Mouse (Mus musculus) skeletal muscle tissue, adult 2 months (tissue): Measurements from ENCODE around the gene Ccdc187.

Source experiments
- DNase-seq: peaks from one replicate; pipeline ENCODE4 v3.0.0-alpha.2; 2012; ENCODE audit warnings: low read depth, low spot score

Gene Ccdc187

DNA sequence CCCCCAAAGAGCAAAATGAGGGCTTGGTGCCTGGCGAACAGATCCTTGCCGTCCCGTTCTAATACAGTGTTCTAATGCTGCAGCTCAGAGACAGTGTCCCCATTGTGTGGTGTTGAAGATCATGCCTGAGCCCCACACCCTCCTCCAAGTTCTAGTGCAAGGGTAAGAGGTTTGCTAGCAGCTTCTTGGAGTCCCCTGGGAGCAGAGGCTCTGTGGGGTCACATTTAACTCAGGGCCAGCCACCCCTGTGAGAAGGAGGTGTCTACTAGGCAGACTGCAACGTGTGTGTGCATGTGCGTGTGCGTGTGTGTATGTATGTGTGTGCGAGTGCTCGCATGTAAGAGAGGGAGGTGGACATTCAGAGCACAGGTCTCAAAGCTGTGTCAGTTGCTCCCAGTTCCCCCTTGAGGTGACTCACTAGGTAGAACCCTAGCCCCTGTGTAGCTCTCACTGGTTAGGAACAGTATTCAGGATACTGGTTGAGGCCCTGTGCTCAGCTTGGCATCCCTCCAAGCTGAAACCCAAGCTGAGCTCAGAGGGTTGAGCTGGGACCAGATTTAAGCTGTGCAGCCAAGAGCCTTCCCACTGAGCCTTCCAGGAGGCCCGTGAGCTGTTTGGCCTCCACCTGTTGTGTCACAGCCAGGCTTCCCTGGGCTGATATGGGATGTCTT, 22.4 kb upstream of the Ccdc187 start:
- DNase-seq, result peak; percentile 70

DNA sequence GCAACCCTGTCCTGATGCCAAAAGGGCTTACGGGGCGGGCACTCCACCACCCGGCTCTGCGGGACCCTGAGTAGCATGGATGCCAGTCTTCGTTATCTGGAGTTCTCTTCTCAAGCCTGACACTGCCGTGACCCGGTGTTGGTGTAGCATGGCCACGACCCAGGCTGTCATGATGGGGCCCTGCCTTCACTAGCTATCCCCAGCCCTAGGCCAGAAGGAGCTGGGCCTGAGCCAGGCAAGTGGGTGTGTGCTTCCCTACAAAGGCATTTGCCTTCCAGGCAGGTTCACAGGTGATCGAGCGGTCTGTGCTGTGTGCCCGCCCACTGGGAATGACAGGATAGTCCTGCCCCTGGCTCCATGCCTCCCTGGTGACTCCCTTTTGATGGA, 21.6 kb upstream of the Ccdc187 start:
- peak; percentile 32 for DNase-seq

DNA sequence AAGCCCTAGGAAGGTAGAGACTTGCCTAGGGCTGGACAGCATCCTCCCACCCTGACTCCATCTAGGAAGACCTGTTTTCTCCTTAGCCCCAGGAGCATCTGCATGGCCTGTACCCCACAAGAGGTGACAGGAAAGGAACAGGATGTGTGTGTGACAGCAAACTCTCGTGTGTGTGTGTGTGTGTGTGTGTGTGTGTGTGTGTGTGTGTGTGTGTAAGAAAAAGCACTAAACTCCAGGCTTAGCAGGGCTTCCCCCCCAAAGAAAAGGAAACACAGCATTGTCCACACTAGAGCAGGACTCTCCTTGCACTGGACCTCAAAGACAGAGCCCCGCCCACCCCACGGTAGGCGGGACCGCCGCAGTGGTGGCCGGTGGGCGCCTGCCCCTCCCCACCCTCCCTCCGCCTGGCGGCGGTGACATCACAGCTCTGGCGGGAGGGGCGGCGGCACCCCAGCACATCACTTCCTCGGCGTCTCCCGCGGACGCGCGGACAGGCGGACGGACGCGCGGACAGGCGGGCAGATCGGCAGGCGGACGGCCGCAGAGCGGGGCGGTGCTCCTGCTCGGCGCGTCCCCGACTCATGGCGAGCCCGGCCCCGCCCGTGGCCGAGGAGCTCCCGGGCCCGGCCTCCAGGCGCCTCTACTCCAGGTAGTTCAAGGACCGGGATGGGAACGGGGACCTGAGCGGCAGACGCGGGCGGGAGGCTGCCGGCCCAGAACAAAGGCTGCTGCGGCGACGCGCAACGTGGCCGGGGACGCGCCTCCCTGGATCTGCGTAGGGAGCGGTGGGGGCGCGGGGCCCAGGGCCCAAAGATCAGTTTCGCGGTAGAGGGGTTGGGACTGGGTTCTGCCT, 20.9 kb upstream of the Ccdc187 start, which contains the start of gene Gpsm1:
TSS of gene Gpsm1 (plus strand) at position 444 of the 853 bp plus-strand sequence.
- peak; percentile 72 for DNase-seq

DNA sequence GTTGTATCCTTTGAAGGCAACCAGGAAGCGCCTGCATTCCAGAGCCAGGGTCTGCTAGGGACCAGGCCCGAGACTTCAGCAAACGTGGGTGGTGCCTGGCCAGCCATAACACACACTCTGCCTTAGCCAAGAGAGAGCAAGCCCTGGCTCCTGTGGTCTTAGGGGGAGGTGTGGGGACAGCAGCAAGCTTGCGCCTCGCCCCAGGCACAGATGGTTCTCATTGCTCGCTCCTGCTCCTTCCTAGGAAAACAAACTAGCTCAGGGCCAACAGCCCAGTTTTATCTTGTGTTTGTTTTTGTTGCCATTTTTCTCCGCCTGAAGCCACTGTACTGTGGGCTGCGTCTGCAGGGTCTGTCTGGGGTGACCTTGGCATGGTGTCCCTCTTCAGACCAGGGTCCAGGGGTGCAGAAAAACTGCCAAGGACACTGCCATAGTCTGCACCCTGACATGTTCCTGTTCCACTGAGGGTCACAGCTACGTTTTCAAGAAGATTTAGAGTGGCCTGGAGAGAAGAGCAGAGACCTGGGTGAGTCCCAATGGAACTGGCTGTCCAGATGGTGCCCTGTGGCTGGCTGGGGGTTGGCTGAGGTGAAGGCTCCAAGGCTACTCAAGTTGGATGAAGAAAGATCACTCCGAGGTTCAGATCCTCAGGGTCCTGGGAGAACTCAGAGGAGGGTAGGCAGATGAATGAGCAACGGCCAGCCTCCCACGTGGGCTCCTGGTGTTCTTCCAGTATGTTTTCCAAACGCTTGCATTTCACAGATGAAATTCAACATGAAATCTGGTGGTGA, 20.1 kb upstream of the Ccdc187 start:
- DNase-seq, result peak; percentile 71

DNA sequence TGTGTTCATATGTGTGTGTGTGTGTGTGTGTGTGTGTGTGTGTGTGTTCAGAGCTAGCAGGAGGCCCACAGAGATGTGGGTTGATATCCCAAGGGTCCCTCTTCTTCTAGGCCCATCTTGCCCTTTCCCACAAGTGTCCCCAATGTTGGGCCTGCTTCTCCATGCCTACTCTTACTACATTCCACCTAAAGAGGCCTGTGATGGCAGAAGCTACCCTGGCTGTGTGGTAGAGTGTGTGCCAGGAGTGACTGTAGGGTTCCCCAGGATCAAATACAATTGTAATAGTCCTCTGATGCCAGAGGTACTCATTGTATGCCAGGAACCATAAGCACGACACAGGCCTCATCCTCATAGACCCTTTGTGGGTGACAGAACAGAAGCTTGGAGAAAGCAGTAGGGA, 19.0 kb upstream of the Ccdc187 start:
- no peak for DNase-seq

DNA sequence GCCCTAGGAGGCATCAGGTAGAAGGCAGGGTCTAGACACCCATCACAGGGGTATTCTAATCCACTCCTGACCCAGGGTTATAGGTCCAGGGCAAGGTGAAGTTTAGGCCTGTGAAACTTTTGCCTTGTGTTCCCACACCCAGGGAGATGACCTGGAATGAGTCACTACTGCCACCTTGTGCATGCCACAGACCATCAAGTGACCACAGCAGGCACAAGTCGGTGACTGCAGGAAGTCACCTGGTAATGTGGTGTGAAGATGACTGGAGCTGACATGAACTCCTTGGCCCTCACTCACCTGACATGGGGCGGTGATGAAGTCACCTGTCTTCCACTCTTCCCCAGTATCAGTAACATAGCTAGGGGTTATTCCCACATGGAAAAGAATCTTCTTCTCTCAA, 18.5 kb upstream of the Ccdc187 start:
- DNase-seq, result no peak

DNA sequence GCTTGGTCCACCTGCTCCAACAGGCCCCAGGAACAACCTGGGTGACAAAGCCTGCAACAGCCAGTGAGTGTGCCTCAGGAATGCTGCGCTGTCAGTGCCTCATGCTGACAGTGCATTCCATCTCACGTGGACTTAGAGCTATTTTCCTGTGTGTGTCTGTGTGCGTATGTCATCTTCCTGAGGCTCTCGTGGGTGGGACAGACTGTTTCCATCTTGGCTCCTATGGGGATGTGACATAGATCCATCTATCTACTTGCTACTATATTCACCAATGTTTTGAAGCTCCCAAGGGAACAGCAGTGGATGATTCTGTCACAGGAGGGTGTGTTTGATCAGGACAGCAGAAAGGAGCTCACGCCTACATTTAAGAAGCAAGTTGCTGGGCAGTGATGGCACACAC, 17.6 kb upstream of the Ccdc187 start:
- no peak for DNase-seq

DNA sequence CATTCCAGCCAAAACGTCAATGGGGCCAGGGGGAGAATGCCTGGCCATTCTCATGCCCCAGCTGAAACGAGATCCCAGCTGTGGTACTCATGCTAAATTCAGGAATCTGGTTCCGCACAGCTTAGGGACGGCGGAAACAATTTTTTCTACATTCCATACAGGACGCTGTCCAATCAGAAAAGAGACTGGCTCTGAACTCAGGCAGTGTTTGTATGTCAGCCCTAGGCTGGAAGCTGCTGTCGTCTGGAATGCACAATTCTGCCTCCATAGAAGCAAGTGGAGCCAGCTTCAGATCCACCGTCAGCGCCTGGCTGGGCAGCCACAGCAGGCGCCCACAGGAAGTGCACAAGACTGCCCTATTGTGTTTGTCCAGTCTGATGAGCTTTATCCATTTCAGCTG, 15.4 kb upstream of the Ccdc187 start:
- DNase-seq, result peak; percentile 34

DNA sequence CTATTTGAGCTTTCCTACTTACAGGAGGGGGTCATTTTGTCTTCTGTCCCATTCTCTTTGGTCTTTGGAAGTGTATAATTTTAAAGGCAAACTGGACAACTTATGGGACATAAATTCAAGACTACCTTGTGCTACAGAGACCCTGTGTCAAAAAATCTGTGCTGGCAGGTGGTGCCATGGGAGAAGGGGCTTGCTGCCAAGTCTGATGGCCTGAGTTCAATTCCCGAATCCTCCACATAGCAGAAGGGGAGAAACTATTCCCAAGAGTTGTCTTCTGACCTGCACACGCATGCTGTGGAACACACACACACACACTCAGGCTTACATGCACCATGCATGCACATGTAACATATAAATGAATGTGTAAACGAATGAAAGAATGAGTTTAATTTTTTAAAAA, 12.3 kb upstream of the Ccdc187 start:
- DNase-seq, result no peak

DNA sequence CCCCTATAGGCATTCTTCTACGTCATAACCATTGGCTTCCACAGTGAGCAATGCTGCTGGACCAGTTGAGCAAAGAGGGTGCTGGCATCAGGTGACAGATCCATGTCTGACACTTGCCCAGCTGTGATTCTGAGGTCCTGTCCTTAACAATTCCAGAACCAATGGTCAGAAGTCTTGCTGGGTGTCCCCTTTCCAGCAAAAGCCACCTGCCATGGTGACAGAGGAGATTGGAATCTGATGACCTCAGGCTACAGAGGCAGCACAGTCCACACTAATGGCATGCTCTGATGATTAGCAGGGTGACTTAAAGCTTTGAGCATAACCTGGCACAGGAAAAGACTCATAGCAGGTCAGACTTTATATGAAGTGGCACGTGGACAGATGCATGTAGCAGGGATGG, 11.2 kb upstream of the Ccdc187 start:
- no peak for DNase-seq

DNA sequence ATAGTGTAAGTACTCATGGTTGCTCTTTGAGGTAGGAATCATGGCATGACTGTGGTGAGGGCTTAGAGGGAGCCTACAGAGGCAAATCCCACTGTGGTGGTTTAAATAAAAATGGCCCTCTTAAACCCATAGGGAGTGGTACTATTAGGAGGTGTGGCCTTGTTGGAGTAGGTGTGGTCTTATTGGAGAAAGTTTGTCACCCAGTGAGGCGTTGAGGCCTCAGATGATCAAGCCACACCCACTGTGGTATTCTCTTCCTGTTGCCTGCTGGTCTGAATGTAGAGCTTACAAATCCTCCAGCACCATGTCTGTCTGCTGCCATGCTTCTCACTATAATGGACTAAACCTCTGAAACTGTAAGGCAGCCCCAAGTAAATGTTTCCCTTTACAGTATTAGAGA, 10.4 kb upstream of the Ccdc187 start:
- no peak for DNase-seq

DNA sequence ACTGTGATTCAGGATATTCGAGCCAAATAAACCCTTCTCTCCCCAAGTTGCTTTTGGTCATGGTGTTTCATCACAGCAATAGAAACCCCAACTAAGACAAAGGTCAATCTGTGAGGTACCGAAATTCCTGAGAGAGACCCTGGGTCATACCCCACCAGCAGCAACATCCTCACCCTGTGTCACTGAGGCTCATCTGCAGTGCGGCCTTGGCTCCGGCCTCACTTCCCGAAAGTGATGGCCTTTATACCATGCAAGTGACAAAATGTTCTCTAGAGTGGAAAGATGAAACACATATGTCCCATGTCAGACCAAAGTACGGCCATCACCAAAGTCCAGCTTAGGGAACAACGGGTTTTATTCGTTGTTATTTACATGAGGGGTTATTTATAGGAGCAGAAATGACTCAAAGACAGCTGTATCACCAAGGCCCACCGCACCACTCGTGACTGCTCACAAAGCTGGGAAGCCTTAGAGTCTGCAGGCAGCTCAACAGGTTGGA, 7.7 kb upstream of the Ccdc187 start:
- DNase-seq, result no peak

DNA sequence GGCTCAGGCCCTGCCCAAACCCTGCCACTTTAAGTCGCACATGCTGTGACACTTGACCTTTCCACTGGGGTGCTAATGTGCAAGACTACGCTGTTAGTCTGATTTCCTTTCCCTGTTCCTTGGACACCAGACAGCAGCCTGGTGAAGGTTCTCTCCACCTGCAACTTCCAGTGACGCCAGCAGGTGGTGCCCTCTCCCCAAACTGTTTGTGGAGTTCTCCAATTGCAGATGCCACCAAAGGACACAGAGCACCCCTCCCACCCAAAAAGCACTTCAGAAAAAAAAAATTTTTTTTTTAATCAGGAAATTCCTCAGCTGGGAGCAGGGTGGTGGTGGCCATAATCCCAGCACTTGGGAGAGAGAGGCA, 6.4 kb upstream of the Ccdc187 start:
- DNase-seq, result peak; percentile 74

DNA sequence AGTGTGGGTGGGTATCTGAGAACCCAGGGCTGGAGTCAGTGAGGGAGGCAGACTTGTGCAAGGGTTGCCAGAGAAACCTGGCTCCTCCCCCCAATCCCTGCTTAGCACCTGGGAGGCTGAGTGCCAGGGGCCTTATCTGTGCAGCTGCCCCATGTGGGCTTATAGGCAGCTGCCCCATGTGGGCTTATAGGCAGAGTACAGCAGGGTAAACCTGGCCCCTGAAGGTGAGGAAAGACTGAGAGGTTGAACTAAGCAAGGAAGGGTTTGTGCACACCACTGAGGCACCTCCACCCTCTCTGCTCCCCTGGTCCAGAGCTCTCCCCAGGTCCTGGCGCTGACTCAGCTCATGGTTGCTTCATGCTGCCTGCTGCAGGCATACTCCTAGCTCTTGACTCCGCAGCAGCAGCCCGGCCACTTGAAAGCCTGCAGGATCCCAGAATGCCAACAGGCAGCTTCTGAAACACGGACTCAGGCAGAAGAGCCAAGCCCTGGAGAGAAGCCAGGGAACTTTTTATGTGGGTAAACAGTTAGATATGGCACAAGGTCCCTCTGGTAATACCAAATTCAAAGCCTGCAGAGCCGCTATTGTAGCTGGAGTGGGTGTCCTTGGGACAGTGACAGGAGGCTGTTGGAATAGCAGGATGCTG, 5.9 kb upstream of the Ccdc187 start:
- DNase-seq, result no peak

DNA sequence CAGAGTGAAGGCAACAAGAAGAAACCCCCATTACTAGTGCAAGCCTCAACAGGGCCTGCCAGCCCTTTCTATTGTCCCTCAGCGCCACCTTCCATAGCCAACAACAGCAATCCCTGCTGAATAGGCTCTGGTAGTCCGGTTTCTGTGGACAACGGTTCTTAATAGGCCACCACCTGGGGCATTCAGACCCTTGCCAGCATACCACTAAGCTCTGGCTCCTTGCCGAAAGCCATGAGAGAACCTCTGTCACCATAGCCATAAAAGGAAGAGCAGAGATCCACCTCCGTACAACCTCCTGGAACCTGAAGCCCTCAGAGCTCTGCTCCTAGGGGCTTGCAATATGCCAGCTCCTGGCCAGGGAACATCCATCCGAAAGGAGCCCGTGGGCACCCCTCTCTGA, 5.0 kb upstream of the Ccdc187 start:
- DNase-seq, result no peak

DNA sequence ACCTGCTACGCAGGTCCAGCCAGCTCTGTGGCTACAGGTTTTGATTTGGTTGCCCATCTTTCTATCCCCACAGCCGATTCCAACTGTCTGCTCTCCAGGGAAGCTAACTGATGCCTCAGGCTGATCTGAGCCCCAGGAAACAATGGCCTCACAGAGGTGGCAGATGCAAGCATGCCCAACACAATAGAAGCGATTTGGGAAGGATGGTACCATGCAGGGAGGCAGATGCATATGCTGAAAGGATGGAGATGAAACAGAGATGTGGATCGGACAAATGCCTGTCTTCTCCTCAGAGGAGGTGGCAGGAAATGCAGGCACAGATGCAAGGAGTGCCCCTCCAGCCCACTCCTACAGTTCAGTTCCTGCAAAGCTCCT, 4.5 kb upstream of the Ccdc187 start:
- no peak for DNase-seq

DNA sequence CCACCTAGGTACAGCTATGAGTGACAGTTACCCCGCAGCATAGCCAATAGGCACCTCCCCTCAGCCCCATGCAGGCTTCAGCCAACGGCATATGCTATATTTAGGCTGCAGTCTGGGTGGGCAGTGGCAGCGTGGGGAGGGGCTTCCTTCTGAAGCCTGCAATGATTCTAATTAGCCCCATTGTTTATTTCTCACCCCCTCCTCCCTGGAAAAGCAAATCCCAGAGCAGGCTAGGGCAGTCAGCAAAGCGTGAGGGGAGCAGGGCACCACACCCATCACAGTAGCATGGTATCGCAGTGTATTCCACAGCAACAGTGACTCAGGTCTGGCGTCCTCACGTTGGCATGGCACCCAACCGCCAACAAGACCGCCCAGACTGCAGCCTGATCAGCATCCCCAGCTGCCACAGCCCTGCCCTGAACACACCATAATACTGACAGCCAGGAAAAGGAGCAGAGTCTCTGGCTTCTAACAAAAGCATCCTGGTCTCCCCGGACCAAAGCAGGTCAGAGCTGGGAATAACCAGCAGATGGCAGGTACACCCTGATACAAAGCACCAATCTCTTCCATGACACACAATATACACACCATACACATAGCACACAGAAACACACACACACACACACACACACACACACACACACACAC, 4.0 kb upstream of the Ccdc187 start:
- no peak for DNase-seq

DNA sequence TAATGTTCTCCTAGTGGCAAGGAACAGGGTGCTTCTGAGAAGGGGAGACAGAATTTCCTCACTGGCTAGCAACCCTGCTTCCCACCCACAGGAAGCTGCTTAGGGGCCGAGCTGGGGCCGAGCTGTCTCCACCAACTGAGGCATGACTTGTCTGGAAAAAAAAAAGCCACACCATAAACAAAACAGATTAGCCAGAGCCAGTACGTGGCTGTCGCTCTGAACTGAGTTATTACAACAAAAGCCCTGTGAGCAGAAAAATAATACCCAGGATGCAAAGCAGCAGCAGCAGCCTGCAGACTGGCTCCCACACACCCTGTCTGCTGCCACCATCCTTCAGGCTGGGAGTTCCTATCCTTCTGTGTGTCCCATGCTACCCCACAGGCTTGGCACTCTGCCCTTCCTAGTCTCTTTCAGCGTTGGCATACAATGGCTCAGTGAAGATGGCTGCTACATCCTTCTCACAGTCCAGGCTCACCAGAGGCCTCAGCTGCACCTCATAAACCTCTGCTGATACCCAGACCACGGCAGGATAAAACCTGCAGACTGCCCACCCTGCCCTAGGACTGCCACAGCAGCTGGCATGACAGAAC, 2.3 kb upstream of the Ccdc187 start:
- DNase-seq, result no peak

DNA sequence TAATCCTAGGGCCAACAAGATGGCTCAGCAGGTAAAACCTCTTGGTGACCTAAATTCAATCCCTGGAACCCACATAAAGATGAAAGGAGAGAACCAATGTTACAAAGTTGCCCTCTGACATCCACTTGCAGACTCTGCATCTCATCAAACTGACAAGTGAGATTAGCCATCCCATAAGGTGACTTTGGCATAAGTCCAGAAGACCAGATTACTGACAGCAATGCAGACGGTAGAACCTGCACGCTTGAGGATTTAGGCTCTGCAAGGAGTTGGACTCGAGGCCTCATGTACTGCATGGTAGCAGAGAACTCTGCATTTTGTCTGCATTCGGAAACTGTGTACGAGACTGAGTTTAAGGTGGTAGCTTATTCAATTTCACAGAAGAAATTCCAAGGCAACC, 4.2 kb downstream of the Ccdc187 start:
- no peak for DNase-seq

DNA sequence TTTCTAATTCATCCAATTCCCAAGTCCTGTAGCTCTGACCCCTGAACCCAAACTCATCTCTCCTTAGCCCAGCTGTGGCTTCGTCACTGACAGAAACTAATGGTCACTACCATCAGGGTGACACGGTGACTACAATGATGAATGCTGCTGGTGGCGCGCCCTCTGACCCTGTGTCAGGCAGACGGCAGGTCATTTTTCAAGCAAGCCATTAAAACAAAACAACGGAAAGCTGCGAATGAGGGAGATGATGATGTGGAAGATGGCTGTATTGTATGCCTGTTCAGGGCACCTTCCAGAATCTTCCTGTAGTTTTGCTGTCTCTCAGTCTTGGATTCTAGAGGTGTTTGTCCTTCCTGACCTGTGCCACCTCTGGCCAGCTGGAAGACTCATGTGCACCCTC, 8.0 kb downstream of the Ccdc187 start:
- no peak for DNase-seq

DNA sequence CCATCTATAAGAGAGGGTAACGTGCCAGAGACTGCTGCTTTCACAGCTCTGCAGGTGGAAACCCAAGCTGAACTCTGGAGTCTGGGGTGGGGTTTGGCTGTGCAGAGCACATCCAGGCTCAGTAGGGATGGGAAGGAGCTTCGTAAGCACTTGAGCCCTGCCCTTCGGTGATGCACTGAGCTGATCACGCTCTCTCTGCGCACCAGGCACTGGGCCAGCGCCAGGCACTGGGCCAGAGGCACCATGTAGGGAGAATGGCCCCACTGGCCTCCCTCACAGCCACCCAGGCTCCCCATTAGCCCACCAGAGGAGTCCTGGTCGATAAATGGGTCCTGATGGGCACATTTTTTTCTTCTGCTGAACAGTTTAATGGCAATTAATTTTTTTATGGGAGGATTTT, 8.6 kb downstream of the Ccdc187 start:
- DNase-seq, result peak; percentile 25
